Mouse (Mus musculus) fibroblast of lung, adult 2 months (primary cell): ENCODE results near the gene Mfn2.

Experiments
- DNase-seq: peaks from one replicate; pipeline ENCODE4 v3.0.0-alpha.2; 2011; ENCODE audit warnings: low read depth

Gene Mfn2

GRCm38 (mm10) chr4:147918459-147919121 lies 14.1 kb upstream of the Mfn2 start:
- DNase-seq, result no peak

GRCm38 (mm10) chr4:147909486-147909885 lies 5.0 kb upstream of the Mfn2 start:
- DNase-seq, result no peak

- peak; percentile 85 for DNase-seq
Observed at GRCm38 (mm10) chr4:147906230-147906629, 1.7 kb upstream of the Mfn2 start.

- DNase-seq, result no peak
Observed at GRCm38 (mm10) chr4:147905090-147905659, 671 bp upstream of the Mfn2 start.

- no peak for DNase-seq
Observed at GRCm38 (mm10) chr4:147903601-147904000, 903 bp downstream of the Mfn2 start.

GRCm38 (mm10) chr4:147902906-147903500 lies 1.5 kb downstream of the Mfn2 start:
- DNase-seq, result no peak

- no peak for DNase-seq
Observed at GRCm38 (mm10) chr4:147900452-147900851, 4.1 kb downstream of the Mfn2 start.

- DNase-seq, result no peak
Observed at GRCm38 (mm10) chr4:147897348-147897747, 7.2 kb downstream of the Mfn2 start.

- no peak for DNase-seq
Observed at GRCm38 (mm10) chr4:147896411-147896810, 8.1 kb downstream of the Mfn2 start.

GRCm38 (mm10) chr4:147895815-147896330 lies 8.6 kb downstream of the Mfn2 start:
- no peak for DNase-seq

GRCm38 (mm10) chr4:147890341-147890740 lies 14.2 kb downstream of the Mfn2 start:
- no peak for DNase-seq

GRCm38 (mm10) chr4:147888237-147888636 lies 16.3 kb downstream of the Mfn2 start:
- DNase-seq, result no peak

GRCm38 (mm10) chr4:147887277-147887676 lies 17.2 kb downstream of the Mfn2 start:
- no peak for DNase-seq

- no peak for DNase-seq
Observed at GRCm38 (mm10) chr4:147886158-147886557, 18.3 kb downstream of the Mfn2 start.

GRCm38 (mm10) chr4:147884138-147884537 lies 20.4 kb downstream of the Mfn2 start:
- DNase-seq, result no peak

GRCm38 (mm10) chr4:147883041-147883440 lies 21.5 kb downstream of the Mfn2 start:
- DNase-seq, result no peak

- DNase-seq, result no peak
Observed at GRCm38 (mm10) chr4:147881792-147882191, 22.7 kb downstream of the Mfn2 start.

- no peak for DNase-seq
Observed at GRCm38 (mm10) chr4:147879865-147880264, 24.6 kb downstream of the Mfn2 start.

- no peak for DNase-seq
Observed at GRCm38 (mm10) chr4:147879456-147879855, 25.0 kb downstream of the Mfn2 start.

- DNase-seq, result no peak
Observed at GRCm38 (mm10) chr4:147878537-147878936, 26.0 kb downstream of the Mfn2 start.

GRCm38 (mm10) chr4:147875852-147876575 lies 28.5 kb downstream of the Mfn2 start:
- no peak for DNase-seq

- DNase-seq, result no peak
Observed at GRCm38 (mm10) chr4:147869238-147869637, 35.3 kb downstream of the Mfn2 start.
